Mouse (Mus musculus) kidney, embryonic 16.5 days (tissue): ENCODE measurements around the gene Cltc. TPM values are rescaled to one million over a fixed set of nuclear protein-coding genes. Genes with fewer than 3 reads are reported as not detected.
A peak's percentile ranks its signal among the peaks of the same experiment; 100 is the strongest.

Source experiments
- ATAC-seq: fragments of 200-750 bp; cut with Nextera tagmentation; 2 replicates; pipeline ENCODE4 v1.8.0; 2017; ENCODE audit warnings: moderate TSS enrichment; ENCODE audit not compliant: low FRiP score, low TSS enrichment
- H3K27ac ChIP-seq: fragments of 300-500 bp; sonication (generic); 2 replicates; pipeline ENCODE4 v1.5.1; 2014; ENCODE audit warnings: low read length
- H3K27me3 ChIP-seq: fragments of 300-500 bp; sonication (generic); 2 replicates; pipeline ENCODE4 v1.6.1; 2014; ENCODE audit warnings: low read length, control low read depth, mixed read lengths; ENCODE audit not compliant: insufficient read depth
- H3K36me3 ChIP-seq: fragments of 300-500 bp; sonication (generic); 2 replicates; pipeline ENCODE4 v1.6.1; 2014; ENCODE audit warnings: low read length, control low read depth, mixed read lengths; ENCODE audit not compliant: insufficient read depth
- H3K4me1 ChIP-seq: fragments of 300-500 bp; sonication (generic); 2 replicates; pipeline ENCODE4 v1.6.1; 2014; ENCODE audit warnings: low read length, control low read depth, mixed read lengths; ENCODE audit not compliant: insufficient read depth
- H3K4me2 ChIP-seq: fragments of 300-500 bp; sonication (generic); replicated peaks from 2 replicates; pipeline ENCODE4 v1.6.1; 2014; ENCODE audit warnings: low read depth, low read length
- H3K4me3 ChIP-seq: fragments of 300-500 bp; sonication (generic); 2 replicates; pipeline ENCODE4 v1.5.1; 2014; ENCODE audit warnings: mild to moderate bottlenecking, low read length
- H3K9ac ChIP-seq: fragments of 300-500 bp; sonication (generic); replicated peaks from 2 replicates; pipeline ENCODE4 v1.6.1; 2014; ENCODE audit warnings: low read length
- H3K9me3 ChIP-seq: fragments of 300-500 bp; sonication (generic); 2 replicates; pipeline ENCODE4 v1.6.1; 2016; ENCODE audit warnings: low read length, control low read depth
- WGBS: fragments of 180-500 bp; shearing (Covaris S2); extraction: QIAGEN DNeasy Blood & Tissue Kit; methylation state at CpG from one replicate; pipeline ENCODE4 v1.1.7; 2014; 5-methylcytosine and 5-hydroxymethylcytosine counted together
- polyA plus RNA-seq: library from polyadenylated mRNA; unstranded; fragments of >200 nt; fragmentation: Nextera tagmentation; extraction: Ambion mirVana; gene quantifications from 2 replicates; pipeline ENCODE4 v1.2.1, GENCODE M21; 2015

The Cltc gene
- polyA plus RNA-seq, 1 experiment from 2014 or later = 174 TPM

DNA sequence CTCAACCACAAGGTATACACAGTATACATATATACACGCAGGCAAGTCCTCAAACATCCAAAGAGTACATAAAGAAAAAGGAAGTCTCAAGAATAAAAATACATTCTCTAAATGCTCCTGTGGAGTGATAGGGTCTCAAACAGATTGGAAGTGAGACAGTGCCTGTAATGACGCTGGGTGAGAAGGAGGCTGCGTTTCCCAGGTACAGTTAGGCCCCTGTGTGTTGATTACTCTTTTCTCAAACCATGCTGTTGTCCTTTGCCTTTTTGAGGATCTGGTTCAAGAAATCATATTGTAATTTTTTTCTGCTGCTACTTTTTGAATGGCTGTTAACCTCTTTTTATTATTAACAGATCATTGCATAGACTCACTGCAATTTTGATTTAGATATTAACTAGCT, 67.0 kb downstream of the Cltc start:
- peak overlapping the region; percentile 64; the same call in 1 of the 2 replicates for H3K27ac ChIP-seq
- no peak overlapping the region for H3K4me2 ChIP-seq
- H3K4me1 ChIP-seq = peaks cover 12% of the 10 kb centered on the region
- no peaks in the 10 kb centered on the region for H3K9me3 ChIP-seq
- no peak for ATAC-seq
- no peak overlapping the region for H3K9ac ChIP-seq
- no peaks in the 10 kb centered on the region for H3K27me3 ChIP-seq
- no peak overlapping the region for H3K4me3 ChIP-seq
- peaks cover 35% of the 10 kb centered on the region for H3K36me3 ChIP-seq
- WGBS = 78% methylated on average over 3 of the region's 3 CpGs

DNA sequence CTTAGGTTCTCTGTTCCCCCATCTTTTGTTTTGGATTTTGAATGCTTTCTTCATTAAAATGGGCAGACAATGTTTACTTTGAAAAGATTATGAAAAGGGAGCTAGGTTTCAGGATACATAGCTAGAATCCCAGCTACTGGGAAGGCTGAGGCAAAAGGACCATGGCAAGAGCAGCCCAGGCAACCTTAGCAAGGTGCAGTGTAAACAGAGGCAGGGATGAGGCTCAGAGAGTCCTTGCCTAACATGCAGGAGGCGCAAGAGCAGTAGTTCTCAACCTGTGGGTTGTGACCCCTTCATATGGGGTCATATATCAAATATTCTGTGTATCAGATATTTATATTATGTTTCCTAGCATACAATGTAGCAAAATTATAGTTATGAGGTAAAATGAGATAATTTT, 72.0 kb downstream of the Cltc start:
- Histone ChIP-seq H3K4me3 (peak overlapping the region; percentile 74), H3K4me1 (peaks cover 31% of the 10 kb centered on the region), H3K9ac (no peak overlapping the region), H3K27ac (no peak overlapping the region), H3K4me2 (peak overlapping the region; percentile 68), H3K36me3 (peaks cover 11% of the 10 kb centered on the region; the same call in 1 of the 2 replicates), H3K27me3 (no peaks in the 10 kb centered on the region), H3K9me3 (no peaks in the 10 kb centered on the region)
- ATAC-seq = no peak
- 77% methylated on average over 1 of the region's 1 CpGs for WGBS

DNA sequence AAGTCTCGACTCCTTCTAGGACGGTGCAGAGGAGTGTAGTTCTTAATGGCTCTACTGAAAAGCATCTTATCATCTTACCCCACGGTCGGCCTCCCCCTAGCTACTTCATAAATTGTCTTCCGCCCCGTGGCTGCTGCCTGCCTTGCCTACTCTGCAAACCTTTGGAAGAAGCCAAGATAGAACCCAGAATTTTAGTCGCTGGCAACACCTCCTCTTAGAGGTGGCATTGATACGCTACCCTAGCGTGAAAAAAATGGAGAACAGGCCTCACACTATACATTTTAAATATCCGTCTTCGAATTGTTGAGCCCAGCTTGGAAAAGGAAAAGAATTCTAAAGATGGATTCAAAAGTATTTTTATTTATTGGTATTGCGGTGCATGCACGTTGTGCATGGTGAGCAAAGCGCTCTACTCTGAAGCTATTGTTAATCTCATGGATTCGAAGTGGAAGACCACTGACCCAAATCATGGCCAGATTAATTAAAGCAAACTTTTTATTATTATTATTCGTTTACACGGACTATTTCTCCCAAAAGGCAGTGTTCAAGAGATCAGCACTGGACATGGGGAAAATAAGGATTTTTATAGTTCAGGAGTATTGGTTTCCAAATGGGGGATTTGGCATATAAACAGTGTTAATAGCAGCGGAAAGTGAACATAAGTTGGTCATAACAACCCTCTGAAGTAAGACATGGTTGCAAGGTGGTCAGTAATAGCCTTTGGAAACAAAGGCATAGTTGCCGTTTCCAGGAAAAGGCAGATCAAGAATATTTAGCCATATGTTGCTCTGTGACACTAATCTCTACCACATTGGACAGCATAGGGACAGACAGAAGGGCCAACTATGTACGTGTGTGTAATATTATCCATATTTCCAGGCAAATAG, 73.0 kb downstream of the Cltc start:
- peak overlapping the region; percentile 79 for H3K9ac ChIP-seq
- 5% methylated on average over 20 of the region's 20 CpGs for WGBS
- no peaks in the 10 kb centered on the region for H3K27me3 ChIP-seq
- H3K4me2 ChIP-seq = peak overlapping the region; percentile 68
- ATAC-seq = no peak
- H3K4me1 ChIP-seq = peaks cover 37% of the 10 kb centered on the region
- no peaks in the 10 kb centered on the region for H3K9me3 ChIP-seq
- peak overlapping the region; percentile 74 for H3K4me3 ChIP-seq
- peaks cover 6% of the 10 kb centered on the region; the same call in 1 of the 2 replicates for H3K36me3 ChIP-seq
- H3K27ac ChIP-seq = peak overlapping the region; percentile 91

DNA sequence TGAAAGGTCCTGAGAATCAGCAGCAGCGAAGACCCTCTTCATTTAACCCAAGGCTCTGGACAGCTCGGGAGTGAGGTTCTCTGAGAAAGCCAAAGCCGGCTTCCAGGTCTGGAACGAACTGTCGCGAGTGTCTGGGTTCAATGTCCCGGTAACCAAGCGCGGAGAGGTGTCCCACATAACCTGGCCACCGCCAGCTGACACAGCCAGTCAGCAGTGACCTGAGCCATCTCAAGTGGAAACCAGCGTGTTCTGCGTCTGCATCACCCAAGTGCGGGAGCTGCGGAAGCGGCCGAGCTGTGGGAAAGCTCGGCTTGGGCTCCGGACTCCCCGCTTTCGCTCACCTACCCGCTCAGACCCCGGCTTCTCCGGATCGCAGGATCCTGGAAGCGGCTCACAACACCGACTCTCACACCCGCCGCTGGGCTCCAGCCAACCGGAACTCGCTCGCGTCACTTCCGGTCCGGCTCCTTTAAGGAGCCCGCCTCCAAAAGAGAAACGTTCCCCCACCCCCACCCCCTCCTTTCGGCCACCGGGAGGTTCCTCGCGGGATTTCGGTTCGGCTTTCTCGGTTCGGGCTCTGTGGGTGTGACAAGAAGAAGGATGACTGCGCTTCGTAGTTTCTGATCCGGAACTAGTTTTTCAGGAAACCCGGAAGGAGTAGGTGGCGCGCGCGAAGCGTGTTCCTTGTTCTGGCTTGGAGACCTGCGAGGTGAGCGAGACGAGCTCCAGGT, 73.8 kb downstream of the Cltc start, which contains the start of the genes Vmp1 and Ptrh2:
Gene Vmp1, minus strand, starts transcription at position 442 of the 731 bp plus-strand sequence.
Gene Ptrh2, plus strand, starts transcription at position 591 of the 731 bp plus-strand sequence.
- H3K36me3 ChIP-seq = peaks cover 3% of the 10 kb centered on the region; the same call in 1 of the 2 replicates
- peak within 1 kb of the TSS; percentile 74 for H3K4me3 ChIP-seq
- H3K27ac ChIP-seq = peak within 1 kb of the TSS; percentile 91
- H3K4me1 ChIP-seq = peaks cover 44% of the 10 kb centered on the region
- H3K9me3 ChIP-seq = no peaks in the 10 kb centered on the region
- under 1% methylated on average over 55 of the region's 56 CpGs for WGBS
- H3K27me3 ChIP-seq = no peaks in the 10 kb centered on the region
- peak within 1 kb of the TSS; percentile 79 for H3K9ac ChIP-seq
- H3K4me2 ChIP-seq = peak within 1 kb of the TSS; percentile 73
- ATAC-seq = peak; percentile 92

DNA sequence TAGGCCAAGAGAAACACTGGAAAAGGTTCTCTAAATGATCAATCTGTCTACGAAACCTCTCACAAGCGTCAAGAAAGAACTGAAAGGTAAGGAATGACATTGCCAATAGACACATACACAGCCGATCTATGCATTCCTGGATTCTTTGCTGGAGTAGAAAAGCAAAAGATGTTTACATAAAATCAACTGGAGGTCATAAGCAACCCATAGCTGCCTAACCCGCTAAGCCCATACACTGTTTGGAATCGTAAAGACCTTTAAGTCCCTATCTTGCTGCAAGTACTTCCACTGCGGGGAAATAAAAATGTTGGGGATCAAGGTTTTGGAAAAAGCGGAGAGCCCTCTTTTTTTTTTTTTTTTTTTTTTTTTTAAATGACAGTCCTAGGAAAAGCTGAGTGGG, 74.5 kb downstream of the Cltc start:
- peak overlapping the region; percentile 74 for H3K4me3 ChIP-seq
- no peak for ATAC-seq
- peak overlapping the region; percentile 91; the same call in 1 of the 2 replicates for H3K27ac ChIP-seq
- no peaks in the 10 kb centered on the region for H3K27me3 ChIP-seq
- peak overlapping the region; percentile 79 for H3K9ac ChIP-seq
- no peaks in the 10 kb centered on the region for H3K9me3 ChIP-seq
- 33% methylated on average over 7 of the region's 7 CpGs for WGBS
- H3K4me1 ChIP-seq = peaks cover 44% of the 10 kb centered on the region
- H3K36me3 ChIP-seq = peaks cover 3% of the 10 kb centered on the region; the same call in 1 of the 2 replicates
- peak overlapping the region; percentile 73 for H3K4me2 ChIP-seq

DNA sequence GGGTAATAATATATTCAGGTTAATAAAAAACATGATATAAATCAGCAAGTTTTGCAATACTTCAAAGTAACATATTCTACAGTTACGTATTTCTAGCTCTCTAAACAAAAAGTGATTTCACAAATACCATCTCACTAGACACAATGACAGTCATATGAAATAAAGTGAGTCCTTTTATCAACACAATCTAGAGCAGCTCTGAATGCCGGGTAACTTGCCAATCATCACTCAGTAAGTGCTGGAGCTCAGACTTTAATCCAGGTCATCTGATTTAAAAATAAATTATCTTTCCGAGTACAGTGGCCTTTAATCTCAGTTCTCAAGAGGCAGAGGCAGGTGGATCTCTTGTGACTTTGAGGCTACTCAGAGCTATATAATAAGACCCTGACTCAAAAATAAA, 75.9 kb downstream of the Cltc start:
- Histone ChIP-seq H3K4me1 (peaks cover 44% of the 10 kb centered on the region), H3K27me3 (no peaks in the 10 kb centered on the region), H3K36me3 (no peaks in the 10 kb centered on the region), H3K9ac (no peak overlapping the region), H3K9me3 (no peaks in the 10 kb centered on the region), H3K27ac (peak overlapping the region; percentile 54; the same call in 1 of the 2 replicates), H3K4me2 (peak overlapping the region; percentile 73; the same call in 1 of the 2 replicates), H3K4me3 (no peak overlapping the region)
- 79% methylated on average over 3 of the region's 3 CpGs for WGBS
- ATAC-seq = no peak

DNA sequence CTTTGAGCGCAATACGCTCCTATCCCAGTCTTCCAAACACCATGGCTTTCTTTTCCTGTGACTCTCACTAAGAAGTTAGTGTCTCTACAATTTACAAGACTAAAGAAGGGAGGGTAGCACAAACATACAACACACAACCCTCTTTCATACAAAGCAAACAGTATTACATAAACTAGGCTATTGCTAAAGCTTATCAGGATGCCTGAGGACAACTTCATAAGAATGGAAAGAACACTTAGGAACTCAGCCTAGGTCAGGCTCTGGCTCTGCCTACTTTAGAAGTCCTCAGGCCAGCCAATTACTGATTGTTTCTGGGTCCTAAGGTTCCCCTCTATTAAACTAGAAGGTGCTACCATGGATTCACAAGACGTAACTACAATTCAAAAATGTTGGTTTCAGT, 76.6 kb downstream of the Cltc start:
- ATAC-seq = no peak
- peak overlapping the region; percentile 66; the same call in 1 of the 2 replicates for H3K27ac ChIP-seq

DNA sequence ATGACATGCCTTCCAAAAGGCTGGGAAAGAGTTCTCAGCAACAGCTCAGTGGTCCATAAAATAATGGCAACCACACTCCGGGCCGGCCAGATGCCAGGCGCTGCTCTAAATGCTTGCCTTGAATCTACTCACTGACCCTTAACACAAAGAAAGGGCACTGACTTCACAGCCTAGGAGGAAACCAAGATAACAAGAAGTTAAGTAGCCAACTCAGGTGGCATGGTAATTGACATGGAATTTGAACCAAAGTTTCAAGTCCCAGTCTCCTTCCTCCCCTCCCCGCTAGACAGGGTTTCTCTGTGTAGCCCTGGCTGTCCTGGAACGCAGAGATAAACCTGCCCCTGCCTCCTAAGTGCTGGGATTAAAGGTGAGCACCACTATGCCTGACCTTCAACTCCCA, 78.4 kb downstream of the Cltc start:
- H3K9ac ChIP-seq = no peak overlapping the region
- H3K36me3 ChIP-seq = no peaks in the 10 kb centered on the region
- no peak overlapping the region for H3K4me3 ChIP-seq
- ATAC-seq = peak; percentile 37; the same call in 1 of the 2 replicates
- H3K9me3 ChIP-seq = no peaks in the 10 kb centered on the region
- no peaks in the 10 kb centered on the region for H3K27me3 ChIP-seq
- H3K27ac ChIP-seq = peak overlapping the region; percentile 82
- peaks cover 32% of the 10 kb centered on the region for H3K4me1 ChIP-seq
- H3K4me2 ChIP-seq = no peak overlapping the region
- 44% methylated on average over 5 of the region's 5 CpGs for WGBS

More for the DNA sequence above, 76.6 kb downstream of the Cltc start:
- Histone ChIP-seq H3K4me2 (no peak overlapping the region), H3K27me3 (no peaks in the 10 kb centered on the region), H3K36me3 (no peaks in the 10 kb centered on the region), H3K4me1 (peaks cover 43% of the 10 kb centered on the region), H3K9ac (no peak overlapping the region), H3K4me3 (no peak overlapping the region), H3K9me3 (no peaks in the 10 kb centered on the region)
- WGBS = 88% methylated on average over 3 of the region's 3 CpGs

DNA sequence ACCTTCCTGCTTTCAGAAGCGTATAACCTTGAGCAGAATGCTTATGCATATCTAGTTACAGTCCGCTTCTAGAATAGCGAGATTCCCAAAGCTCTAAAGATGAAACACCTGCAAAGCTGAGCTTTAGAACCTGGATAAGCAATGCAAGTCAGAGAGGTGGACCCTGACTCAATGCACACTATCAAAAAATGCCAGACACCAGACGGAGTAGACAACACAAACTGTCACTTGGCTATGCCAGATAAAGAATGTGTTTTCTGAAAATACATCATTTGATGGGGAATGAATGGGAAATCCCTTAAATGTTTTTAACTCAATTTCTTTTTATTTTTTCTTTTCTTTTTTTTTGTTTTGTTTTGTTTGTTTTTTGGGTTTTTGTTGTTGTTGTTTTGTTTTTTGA, 81.8 kb downstream of the Cltc start:
- no peak for ATAC-seq
- Histone ChIP-seq H3K4me3 (no peak overlapping the region), H3K4me2 (no peak overlapping the region), H3K4me1 (peaks cover 14% of the 10 kb centered on the region), H3K9me3 (no peaks in the 10 kb centered on the region), H3K36me3 (no peaks in the 10 kb centered on the region), H3K27ac (no peak overlapping the region), H3K9ac (no peak overlapping the region), H3K27me3 (no peaks in the 10 kb centered on the region)
- 82% methylated on average over 4 of the region's 4 CpGs for WGBS
